Mouse (Mus musculus) kidney, postnatal 36 days (tissue): Measurements from ENCODE around the gene Spon1.

Experiments
- DNase-seq, 2 experiments: peaks; one replicate each; pipeline ENCODE4 v3.0.0; 2021 to 2022; ENCODE audit warnings: mixed read lengths in 2 of 2

Spon1 gene

DNA sequence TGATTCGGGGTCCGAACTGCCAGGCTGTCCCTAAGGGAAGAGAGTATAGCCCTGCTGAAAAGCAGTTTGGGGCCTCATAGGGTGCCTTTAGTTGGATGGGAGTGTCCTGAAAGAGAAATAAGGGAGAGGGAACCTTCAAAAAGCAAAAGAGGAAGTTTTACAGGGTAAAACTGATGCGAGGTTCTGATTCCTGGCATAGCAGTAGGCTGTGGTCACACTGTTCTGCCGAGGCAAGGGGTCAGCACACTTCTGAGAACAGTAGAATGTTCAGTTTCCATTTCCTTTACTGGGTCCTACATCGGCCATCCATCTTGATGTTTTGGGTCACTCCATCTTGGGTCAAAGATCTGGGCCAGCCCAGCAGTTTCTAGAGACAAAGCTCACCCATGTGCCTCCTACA is 14.5 kb downstream of the Spon1 start:
- no peak for DNase-seq

DNA sequence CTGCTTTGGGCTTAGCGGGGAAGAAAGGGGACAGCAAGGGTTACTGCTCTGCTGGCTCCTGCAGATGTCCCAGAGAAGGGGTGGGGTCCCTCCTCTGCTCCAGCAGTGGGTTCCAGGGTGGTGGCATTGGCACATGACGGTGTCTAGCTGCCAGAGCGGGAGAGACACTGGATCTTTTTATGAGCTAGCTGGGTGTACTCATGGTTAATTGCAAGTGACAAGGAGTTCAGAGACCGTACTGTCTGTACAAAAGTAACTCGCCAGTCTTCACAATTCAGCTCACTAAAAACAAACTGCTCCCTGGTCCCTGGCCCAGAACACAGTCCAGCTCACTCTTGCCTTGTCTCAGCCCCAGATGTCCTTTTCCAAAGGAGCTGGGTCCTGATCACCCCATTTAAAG is 26.2 kb downstream of the Spon1 start:
- DNase-seq, result no peak

DNA sequence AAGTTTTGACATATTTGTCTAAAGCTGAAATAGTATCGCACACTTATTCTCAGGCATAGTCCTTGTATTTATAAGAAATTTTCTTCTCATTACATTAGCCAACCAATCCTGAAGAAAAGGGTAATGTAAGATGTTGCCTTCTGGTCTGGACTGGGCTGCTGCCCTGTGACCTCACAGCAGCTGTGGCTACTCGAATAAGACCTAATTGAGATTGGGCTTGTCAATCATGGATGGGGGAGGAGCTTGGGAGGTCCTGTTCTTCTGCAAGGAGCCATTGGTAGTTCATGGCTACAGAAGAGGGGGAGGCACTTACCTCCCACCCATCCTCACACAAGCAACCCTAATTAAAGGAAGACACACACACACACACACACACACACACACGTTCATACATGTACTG is 27.1 kb downstream of the Spon1 start:
- no peak for DNase-seq

DNA sequence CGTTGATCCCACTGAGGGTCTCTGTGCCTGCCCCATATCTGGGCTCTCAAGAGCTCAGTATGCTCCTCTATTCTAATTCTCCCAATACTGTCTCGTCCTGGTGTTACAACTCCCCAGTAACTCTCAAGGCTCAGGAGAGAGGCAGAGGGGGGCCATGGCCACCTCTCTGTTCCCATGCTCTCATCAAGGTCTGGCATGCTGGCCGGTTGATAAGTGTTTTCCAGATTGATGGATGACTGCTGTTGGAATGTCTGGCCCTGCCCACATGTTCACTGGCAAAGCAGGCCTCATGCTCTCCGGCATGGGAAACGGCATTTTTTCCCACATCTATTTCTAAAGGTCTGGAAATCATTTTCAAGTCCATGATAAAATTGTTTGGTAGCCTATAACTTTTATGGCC is 29.4 kb downstream of the Spon1 start:
- no peak for DNase-seq

DNA sequence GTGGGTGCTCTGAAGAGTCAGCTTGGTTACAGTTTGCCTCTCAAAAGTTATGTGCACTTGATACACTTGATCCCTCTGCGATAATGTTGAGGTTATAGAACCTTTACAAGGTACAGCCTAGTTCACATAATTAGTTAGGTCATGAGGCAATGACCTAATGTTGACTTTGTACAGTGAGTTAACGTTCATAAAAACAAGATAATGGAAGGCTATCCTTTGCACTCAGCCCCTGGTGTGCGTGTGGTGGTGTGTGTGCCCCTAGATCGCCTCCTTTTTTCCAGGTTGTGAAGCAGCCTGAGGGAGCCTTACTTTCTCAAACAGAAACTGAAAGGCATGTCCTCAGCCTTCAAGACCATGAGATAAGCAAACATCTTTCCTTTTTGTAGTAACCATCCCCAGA is 31.3 kb downstream of the Spon1 start:
- no peak for DNase-seq

DNA sequence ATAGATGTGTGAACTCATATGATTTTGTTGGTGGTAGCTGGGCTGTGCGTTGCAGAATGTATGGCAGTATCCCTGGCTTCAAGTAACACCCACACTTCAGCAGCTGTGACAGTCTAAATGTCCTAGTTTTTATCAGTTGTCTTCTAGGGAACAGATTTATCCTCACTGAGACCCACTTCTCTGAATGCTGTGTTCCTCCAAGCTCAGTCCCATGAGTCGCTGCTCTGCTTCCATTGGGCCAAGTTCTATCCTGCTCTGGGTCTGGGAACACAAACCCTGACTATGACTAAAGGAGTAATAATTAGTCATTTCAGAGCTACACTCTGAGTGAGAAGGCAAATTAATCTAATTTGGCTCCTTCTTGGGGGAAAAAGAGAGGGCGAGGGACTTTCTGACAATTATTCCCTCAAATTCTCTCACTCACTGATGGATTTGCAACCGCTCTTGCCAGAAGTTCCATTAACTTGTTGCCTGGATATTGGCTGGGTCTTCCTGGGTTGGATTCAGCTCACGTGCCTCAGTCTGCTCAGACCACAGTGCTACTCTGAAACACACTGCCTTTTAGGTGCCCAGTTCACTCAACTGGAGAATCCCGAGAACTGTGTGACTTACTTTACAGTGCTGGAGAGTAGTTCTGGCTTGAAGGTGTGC is 32.9 kb downstream of the Spon1 start:
- no peak for DNase-seq

DNA sequence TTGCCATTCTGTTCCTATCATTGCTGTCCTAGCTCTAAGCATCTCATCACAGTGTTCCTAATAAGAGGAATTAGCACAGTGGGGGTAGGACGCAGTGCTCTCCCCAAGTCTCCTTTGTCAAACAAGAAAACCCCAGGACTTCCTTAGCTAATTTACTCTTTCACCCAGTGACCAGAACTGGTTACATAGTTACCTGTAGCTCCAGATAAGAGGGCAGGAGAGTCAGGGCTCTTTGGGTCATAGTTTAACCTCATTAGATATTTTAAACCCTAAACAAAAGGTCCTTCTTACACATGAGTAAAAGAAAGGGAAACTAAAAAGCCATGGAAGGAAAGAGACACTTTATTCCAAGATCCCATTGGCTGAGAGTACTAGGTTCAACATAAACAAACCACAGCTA is 44.0 kb downstream of the Spon1 start:
- DNase-seq, result no peak

DNA sequence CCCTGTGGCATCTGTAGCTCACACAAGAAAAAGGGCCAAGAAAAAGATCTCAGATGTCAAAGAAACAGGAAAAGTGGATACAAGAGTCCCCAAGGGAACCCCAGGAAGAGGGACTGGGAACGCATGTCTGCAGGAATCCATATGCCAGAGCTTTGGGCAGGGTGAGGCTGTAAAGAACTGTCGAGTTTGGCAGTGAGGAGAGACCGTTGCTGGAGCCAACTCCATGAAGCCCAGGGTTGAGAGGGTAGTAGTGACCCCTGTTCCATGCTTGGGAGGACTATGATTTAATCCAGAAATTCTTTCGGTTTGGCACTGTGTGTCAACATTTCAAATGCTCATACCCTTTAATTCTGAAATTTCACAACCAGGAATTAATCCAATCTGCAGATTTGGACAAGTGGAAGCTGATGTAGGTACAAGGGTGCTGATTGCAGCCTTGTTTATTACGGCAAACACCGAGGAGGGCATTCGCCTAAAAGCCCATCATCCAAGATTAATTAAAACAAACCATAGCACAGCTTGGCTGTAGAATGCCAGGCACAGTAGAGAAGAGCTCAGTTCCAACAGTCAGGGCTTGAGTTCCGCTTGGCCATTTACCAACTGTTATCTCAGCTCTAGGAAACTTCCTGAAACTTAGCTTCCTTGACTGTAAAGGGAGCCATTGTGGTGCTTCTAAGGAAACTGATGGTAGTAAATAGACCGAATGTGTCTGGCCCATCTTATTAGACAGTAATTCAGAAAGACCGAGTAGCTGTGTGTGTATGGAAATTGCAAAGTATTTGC is 45.8 kb downstream of the Spon1 start:
- DNase-seq, result no peak

DNA sequence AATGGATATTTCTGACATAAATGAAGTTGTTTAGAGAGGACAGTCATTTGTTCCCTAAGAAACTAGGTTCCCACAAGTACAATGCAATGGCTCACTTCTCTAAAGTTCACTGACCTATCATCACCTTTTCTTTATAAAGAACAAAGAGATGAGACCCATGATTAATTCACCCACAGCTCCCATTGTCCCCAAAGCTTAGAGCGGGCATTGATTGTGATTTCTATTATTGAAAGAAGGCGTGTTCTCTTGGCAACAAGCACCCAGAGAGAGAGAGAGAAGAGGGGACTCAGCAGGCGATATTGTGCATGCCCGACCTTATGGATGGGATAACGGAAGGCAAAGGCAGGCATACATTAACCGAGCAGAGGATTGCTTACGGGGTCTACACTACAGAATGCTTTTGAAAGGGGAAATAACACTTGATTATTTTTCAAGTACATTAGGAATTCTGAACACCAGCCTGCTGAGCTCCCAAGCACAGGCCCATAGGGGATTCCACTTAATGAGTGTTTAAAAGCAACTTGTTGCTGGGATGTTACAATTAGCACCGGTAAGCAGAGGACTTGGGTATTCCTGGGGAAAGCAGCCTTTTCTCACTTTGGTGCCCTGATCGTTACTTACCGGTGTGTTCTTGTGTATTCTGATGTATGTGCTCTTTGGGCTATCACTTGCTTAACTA is 48.4 kb downstream of the Spon1 start:
- no peak for DNase-seq

DNA sequence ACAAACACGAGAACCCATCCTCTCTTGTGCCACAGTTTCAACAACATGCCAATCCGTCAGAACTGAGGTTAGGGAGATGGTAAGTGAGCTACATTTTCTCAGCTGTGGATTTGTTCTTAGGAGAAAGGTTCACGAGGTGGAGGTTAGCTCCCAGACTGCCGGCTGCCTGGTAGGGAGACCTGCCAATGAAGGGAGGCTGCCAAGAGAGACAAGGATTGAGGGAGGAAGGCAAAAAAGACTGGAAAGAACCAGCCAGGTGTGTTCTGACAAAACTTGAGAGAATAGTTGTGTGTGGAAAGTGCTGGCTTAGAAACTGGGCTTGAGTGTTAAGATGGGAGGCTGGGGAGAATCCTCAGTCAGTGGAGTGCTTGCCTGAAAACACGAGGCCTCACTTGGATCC is 49.9 kb downstream of the Spon1 start:
- peak in 1 of 2 experiments; percentile 11 for DNase-seq

DNA sequence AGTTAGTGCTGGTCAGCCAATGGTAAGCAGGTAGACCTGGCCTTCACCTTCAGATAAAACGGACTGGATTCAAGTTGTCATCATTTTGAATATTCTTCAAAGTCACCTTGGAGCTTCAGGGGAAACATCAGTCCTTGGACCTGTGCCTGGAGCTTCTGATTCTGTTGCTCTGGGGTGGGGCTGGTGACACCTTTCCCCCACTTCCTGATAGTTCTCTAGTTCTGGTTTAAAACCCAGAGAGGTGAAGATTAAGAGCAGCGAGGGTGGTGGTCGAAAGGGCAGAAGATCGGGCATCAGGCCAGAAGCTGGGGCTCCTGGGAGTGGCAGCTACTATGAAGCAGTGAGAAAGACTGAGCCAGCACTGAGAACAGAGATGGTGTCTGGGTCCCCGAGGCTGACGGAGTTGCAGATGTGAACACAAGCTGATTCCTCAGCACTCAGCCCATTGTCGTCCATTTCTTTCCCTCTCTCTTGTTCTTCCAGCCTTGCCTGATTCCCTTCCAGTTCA is 51.1 kb downstream of the Spon1 start:
- peak in 1 of 2 experiments; percentile 16 for DNase-seq

DNA sequence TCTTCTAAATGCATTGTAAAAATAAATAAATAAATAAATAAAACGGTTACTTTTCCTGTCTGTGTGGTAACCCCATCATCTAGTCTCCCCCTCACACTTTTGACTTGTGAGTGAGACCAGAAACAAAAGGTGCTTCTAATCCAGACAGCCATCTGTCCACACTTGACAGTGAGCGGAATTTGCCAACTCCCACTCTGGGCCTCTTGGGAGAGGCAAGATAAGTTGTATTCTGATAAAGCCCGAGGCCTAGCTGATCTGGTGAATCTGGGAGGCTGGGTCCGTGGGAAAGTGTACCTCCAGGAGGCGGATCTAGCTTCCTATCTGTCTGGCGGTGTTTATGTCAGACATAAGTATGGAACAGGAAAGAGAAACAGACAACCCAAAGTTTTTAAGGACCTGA is 52.3 kb downstream of the Spon1 start:
- no peak for DNase-seq

DNA sequence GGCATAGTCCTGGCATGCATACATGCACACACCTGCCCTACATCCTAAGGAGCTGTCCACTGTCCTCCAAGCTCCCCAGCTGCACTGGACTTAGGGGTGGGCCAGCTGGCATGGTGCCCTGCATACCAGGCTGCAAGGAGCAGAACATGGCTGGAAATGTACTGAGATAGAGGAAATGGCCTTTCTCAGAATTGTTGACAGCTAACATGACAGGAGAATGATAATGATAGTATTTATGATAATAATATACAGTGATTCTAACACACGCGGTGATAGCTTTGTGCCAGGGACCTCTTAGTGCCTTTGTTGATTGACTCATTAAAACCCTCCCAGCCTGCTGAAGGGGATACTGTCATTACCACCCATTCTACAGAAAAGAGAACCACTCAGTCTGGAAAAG is 54.4 kb downstream of the Spon1 start:
- peak in 1 of 2 experiments; percentile 37 for DNase-seq

DNA sequence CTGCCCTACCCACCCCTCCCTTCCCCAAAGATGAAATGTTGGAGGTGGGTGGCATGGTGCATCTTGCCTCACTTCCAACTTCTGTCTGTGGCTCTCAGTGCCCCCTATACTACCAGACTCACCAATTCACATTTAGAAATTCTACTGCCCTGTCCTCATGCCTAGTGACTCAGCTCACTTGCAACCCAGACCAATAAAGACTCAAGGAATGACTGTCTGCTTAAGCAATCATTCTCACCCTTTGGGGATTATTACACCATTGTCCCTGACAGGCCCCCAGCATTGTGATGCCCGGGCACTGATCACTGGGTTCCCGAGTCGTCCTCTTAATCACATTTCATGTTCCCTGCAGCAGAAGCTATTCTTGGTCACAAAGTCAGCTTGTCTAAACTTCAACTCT is 57.2 kb downstream of the Spon1 start:
- no peak for DNase-seq

DNA sequence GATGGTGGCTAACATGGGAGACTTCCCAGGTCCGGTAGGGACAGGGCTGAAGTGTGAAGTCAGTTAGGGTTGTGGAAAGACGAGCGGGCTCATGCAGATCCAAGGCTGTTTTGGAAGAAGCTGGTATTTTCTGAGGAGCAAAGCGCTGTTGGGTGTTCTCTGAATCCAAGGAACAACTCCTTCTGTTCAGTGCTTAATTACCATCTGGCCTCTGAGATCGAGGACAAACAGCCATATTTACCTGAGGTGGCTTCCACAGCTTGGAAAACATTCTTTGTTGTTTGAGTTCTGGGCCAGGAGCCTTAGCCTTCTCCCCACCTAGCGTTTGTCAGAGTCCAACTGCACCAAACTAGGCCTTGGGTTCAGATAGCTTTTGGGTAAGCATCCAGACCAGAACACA is 58.9 kb downstream of the Spon1 start:
- no peak for DNase-seq

DNA sequence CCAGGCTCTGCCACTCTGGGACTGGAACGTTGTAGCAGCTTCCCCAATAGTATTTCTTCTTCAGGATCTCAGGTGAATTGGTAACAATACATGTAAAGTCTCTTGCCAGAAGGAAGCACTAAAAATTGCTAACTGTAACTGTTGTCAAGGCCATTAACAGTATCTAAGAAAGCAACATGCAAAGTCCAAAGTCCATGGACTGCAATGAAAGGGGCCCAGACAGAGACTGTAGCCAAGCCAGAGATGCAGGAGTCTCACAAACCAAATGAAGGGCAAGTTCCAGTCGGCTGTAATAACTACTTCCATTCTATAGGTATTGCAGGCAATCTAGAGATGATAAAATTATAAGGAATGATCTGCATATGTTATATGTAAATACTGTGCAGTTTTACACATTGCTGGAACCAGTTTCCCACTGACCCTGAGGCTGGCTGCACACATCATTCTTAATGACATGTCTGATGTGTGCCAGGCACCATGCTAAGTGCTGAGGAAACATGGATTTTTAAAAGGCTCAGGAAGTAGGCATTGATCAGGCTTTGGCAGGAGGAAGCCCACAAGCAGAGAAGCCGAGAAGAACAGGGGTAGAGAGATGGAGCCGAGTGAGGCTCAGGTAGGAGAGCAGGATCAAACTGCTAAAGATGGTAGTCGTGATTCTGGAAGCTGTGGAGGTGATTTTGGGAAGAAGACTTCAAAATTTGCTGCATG is 59.9 kb downstream of the Spon1 start:
- peak in 1 of 2 experiments; percentile 8 for DNase-seq

DNA sequence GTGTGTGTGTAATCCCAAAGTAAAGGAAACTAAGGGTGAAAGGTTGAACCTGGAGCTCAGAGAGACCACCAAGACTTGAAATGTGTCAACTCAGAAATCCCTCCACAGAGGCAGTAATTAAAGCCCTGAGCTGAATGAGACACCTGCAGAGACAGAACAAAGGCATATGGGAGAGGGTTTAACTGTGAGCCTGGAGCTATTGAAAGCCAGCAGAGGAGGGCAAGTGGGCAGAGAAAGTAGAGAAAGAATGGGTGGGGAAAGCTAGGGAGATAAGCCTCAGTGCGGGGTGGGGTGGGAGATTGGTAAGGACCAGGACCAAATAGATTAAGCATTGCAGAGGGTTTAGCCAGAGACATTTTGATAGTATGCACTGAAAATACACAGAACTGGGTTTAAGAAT is 60.7 kb downstream of the Spon1 start:
- no peak for DNase-seq

DNA sequence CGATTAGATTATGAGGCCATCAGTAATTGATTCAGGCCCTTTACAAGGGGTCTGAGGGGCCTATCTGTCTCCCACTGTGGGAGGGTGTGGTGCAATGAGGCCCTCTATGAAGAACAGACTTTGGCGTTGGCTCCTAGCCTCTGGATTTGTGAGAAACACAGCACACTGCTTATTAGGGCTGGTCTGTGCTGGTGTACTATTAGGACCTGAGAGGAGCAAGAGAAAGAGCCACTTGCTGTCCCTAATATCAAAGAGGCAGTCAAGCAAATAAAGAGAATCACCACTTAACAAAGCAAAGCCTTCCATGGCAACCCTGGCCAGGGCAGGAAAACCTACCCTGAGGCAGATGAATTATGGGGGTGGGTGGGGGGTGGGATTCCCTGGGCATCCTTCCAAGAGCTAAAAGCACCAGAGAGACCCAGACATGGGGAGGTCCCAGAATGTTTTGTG is 62.3 kb downstream of the Spon1 start:
- no peak for DNase-seq

DNA sequence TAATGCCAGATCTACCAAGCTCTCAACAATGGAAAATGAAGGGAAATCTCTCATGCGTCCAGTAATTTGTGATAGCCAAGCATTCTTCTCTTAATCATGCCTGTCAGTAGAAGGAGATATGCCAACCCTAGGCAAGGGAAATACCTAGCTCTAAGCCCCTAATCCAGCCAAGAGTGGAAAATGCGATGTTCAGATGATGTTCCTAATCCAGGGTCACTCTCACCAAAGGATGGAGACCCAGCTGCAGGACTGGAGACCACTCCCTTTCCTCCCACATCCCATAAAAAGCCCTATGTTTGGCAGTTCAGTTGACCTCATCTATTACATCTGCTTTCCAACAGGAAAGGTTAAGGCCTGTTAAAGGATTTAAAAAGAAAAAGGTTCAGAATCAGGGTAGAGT is 62.8 kb downstream of the Spon1 start:
- DNase-seq, result no peak

DNA sequence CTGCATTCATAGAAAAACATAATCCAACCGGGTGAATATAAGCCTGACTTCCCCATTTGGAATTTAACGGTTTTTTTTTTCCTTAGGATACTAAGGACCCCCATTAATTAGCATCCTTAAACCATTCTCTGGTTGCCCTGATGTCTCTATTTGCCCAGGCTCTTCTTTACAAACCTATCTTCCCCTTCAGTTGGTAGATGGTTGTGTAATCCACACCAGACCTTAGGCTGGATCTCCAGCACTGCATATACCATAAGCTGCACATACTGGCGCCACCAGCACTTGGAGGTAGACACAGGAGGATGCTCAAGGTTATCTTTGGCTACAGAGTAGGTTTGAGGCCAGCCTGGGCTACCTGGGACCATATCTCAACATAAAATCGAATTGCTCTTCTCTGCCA is 71.4 kb downstream of the Spon1 start:
- DNase-seq, result no peak

DNA sequence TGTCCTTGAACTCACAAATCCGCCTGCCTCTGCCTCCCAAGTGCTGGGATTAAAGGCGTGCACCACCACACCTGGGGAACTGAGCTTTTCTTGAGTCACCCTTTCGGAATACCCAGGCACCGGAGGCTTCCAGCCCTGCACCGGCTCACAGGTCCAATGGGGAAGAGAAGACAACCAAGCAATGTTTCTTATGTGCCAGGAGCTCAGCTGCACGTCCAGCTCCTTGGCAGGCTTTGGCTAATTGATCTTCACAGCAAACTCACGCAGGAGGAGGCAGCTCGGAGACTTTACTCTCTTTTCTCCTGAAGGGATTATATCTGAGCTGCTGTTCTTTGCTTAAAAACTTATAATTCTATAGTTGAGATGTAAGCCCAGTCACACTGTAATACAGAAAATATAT is 73.6 kb downstream of the Spon1 start:
- no peak for DNase-seq

DNA sequence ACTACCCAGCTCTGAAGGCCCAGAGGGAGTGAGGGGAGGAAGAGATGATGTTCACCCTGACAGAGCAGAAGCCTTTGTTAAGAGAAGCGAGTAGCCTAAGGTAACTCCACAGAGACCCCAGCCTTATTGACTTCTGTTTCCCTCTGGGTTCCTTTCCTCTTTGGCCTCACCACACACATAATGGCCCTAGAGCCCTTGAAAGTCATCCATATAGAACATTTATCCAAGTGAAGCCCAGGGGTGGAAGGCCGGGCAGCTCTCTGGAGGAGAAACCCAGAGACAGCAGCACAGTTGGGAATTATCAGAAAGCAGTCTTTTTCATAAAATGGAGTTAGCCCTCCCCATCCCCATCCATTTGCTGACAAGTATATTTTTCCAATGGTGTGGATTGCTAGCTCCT is 75.7 kb downstream of the Spon1 start:
- DNase-seq, result no peak

DNA sequence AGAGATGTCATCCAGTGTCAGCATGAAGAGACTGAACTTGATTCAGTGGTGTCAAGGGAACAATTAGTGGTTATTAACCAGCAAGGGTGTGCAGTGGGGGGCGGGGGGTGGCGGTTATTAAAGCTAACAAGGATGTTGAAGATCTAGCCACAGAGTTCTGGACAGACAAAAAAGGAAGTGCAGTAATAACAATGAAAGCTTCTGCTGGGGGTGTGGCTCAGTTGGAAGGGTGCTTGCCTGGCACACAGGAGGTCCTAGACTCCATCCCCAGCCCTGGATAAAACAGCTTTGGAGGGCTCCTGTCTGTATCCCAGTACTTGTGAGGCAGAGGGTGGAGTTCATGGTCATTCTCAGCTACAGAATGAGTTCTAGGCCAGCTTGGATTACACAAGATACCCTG is 77.4 kb downstream of the Spon1 start:
- DNase-seq, result no peak
